Mouse (Mus musculus): ENCODE measurements around the gene Ltb. TPM values are rescaled to one million over a fixed set of nuclear protein-coding genes. Genes with fewer than 3 reads are reported as not detected.

Ltb gene
- polyA plus RNA-seq, 1 experiment = 0.34 TPM

GRCm38 (mm10) chr17:35161421-35161820 lies 32.8 kb upstream of the Ltb start:
- no peak for TF ChIP-seq POLR2A (IDR thresholded peaks at IDR 0.05; ENCODE audit: borderline replicate concordance, insufficient read depth, low read length)
- TF ChIP-seq CTCF (IDR thresholded peaks at IDR 0.05; ENCODE audit: borderline replicate concordance, insufficient read depth, low read depth, low read length) = no peak
- WGBS = 25% methylated on average over 11 of the region's 11 CpGs

GRCm38 (mm10) chr17:35162121-35162520 lies 32.1 kb upstream of the Ltb start:
- no peaks in the 10 kb centered on the region for H3K27me3 ChIP-seq (ENCODE audit: control insufficient read depth, insufficient read depth, low read length)
- no peak for TF ChIP-seq POLR2A (IDR thresholded peaks at IDR 0.05; ENCODE audit: borderline replicate concordance, insufficient read depth, low read length)
- TF ChIP-seq CTCF (IDR thresholded peaks at IDR 0.05; ENCODE audit: borderline replicate concordance, insufficient read depth, low read depth, low read length) = no peak
- no peak overlapping the region for H3K4me3 ChIP-seq (replicated peaks; ENCODE audit: insufficient read depth, low read depth, low read length)
- H3K27ac ChIP-seq (ENCODE audit: insufficient read depth, low read length) = no peak overlapping the region
- 39% methylated on average over 14 of the region's 14 CpGs for WGBS
- H3K4me1 ChIP-seq (ENCODE audit: control insufficient read depth, insufficient read depth, low read length) = peaks cover 13% of the 10 kb centered on the region; the same call in 1 of the 2 replicates
- DNase-seq = no peak

More at GRCm38 (mm10) chr17:35161421-35161820, 32.8 kb upstream of the Ltb start:
- peaks cover 13% of the 10 kb centered on the region; the same call in 1 of the 2 replicates for H3K4me1 ChIP-seq (ENCODE audit: control insufficient read depth, insufficient read depth, low read length)
- H3K4me3 ChIP-seq (replicated peaks; ENCODE audit: insufficient read depth, low read depth, low read length) = no peak overlapping the region
- no peak for DNase-seq
- no peak overlapping the region for H3K27ac ChIP-seq (ENCODE audit: insufficient read depth, low read length)
- no peaks in the 10 kb centered on the region for H3K27me3 ChIP-seq (ENCODE audit: control insufficient read depth, insufficient read depth, low read length)

- no peak overlapping the region for H3K27ac ChIP-seq (ENCODE audit: insufficient read depth, low read length)
These were observed 31.5 kb upstream of the Ltb start for GRCm38 (mm10) chr17:35162730-35163129.

GRCm38 (mm10) chr17:35163326-35164081 lies 30.7 kb upstream of the Ltb start:
- DNase-seq = no peak
- 2% methylated on average over 8 of the region's 8 CpGs for WGBS
- peaks cover 13% of the 10 kb centered on the region; the same call in 1 of the 2 replicates for H3K4me1 ChIP-seq (ENCODE audit: control insufficient read depth, insufficient read depth, low read length)
- TF ChIP-seq CTCF (IDR thresholded peaks at IDR 0.05; ENCODE audit: borderline replicate concordance, insufficient read depth, low read depth, low read length) = no peak
- no peak for TF ChIP-seq POLR2A (IDR thresholded peaks at IDR 0.05; ENCODE audit: borderline replicate concordance, insufficient read depth, low read length)
- no peaks in the 10 kb centered on the region for H3K27me3 ChIP-seq (ENCODE audit: control insufficient read depth, insufficient read depth, low read length)
- peak overlapping the region; percentile 98 for H3K4me3 ChIP-seq (replicated peaks; ENCODE audit: insufficient read depth, low read depth, low read length)
- H3K27ac ChIP-seq (ENCODE audit: insufficient read depth, low read length) = peak overlapping the region; percentile 82; the same call in 1 of the 2 replicates

More at GRCm38 (mm10) chr17:35162730-35163129, 31.5 kb upstream of the Ltb start:
- H3K4me1 ChIP-seq (ENCODE audit: control insufficient read depth, insufficient read depth, low read length) = peaks cover 13% of the 10 kb centered on the region; the same call in 1 of the 2 replicates
- TF ChIP-seq POLR2A (IDR thresholded peaks at IDR 0.05; ENCODE audit: borderline replicate concordance, insufficient read depth, low read length) = no peak
- no peak for TF ChIP-seq CTCF (IDR thresholded peaks at IDR 0.05; ENCODE audit: borderline replicate concordance, insufficient read depth, low read depth, low read length)
- 2% methylated on average over 12 of the region's 12 CpGs for WGBS
- DNase-seq = peak in 1 of 2 experiments; percentile 50
- peak overlapping the region; percentile 30 for H3K4me3 ChIP-seq (replicated peaks; ENCODE audit: insufficient read depth, low read depth, low read length)
- H3K27me3 ChIP-seq (ENCODE audit: control insufficient read depth, insufficient read depth, low read length) = no peaks in the 10 kb centered on the region

GRCm38 (mm10) chr17:35164218-35164567 lies 30.0 kb upstream of the Ltb start:
- H3K4me3 ChIP-seq (replicated peaks; ENCODE audit: insufficient read depth, low read depth, low read length) = peak overlapping the region; percentile 98
- DNase-seq = no peak
- H3K27ac ChIP-seq (ENCODE audit: insufficient read depth, low read length) = peak overlapping the region; percentile 82
- WGBS = 0% methylated on average over 28 of the region's 28 CpGs
- peaks cover 13% of the 10 kb centered on the region; the same call in 1 of the 2 replicates for H3K4me1 ChIP-seq (ENCODE audit: control insufficient read depth, insufficient read depth, low read length)
- TF ChIP-seq CTCF (IDR thresholded peaks at IDR 0.05; ENCODE audit: borderline replicate concordance, insufficient read depth, low read depth, low read length) (no peak), POLR2A (IDR thresholded peaks at IDR 0.05; ENCODE audit: borderline replicate concordance, insufficient read depth, low read length) (no peak)
- no peaks in the 10 kb centered on the region for H3K27me3 ChIP-seq (ENCODE audit: control insufficient read depth, insufficient read depth, low read length)

GRCm38 (mm10) chr17:35164568-35165450 lies 29.4 kb upstream of the Ltb start, which contains the start of gene Prrc2a:
Prrc2a (minus strand) TSS chr17:35164897.
- H3K4me3 ChIP-seq (replicated peaks; ENCODE audit: insufficient read depth, low read depth, low read length) = peak within 1 kb of the TSS; percentile 98
- no peaks in the 10 kb centered on the region for H3K27me3 ChIP-seq (ENCODE audit: control insufficient read depth, insufficient read depth, low read length)
- DNase-seq = peak; percentile 99
- H3K27ac ChIP-seq (ENCODE audit: insufficient read depth, low read length) = peak within 1 kb of the TSS; percentile 82
- H3K4me1 ChIP-seq (ENCODE audit: control insufficient read depth, insufficient read depth, low read length) = peaks cover 13% of the 10 kb centered on the region; the same call in 1 of the 2 replicates
- TF ChIP-seq CTCF (IDR thresholded peaks at IDR 0.05; ENCODE audit: borderline replicate concordance, insufficient read depth, low read depth, low read length) = no peak
- peak; percentile 98 for TF ChIP-seq POLR2A (IDR thresholded peaks at IDR 0.05; ENCODE audit: borderline replicate concordance, insufficient read depth, low read length)
- WGBS = under 1% methylated on average over 86 of the region's 89 CpGs

- Histone ChIP-seq H3K27me3 (ENCODE audit: control insufficient read depth, insufficient read depth, low read length) (no peaks in the 10 kb centered on the region), H3K4me1 (ENCODE audit: control insufficient read depth, insufficient read depth, low read length) (peaks cover 13% of the 10 kb centered on the region; the same call in 1 of the 2 replicates), H3K27ac (ENCODE audit: insufficient read depth, low read length) (no peak overlapping the region), H3K4me3 (replicated peaks; ENCODE audit: insufficient read depth, low read depth, low read length) (peak overlapping the region; percentile 65)
- 17% methylated on average over 12 of the region's 12 CpGs for WGBS
- no peak for TF ChIP-seq POLR2A (IDR thresholded peaks at IDR 0.05; ENCODE audit: borderline replicate concordance, insufficient read depth, low read length)
- TF ChIP-seq CTCF (IDR thresholded peaks at IDR 0.05; ENCODE audit: borderline replicate concordance, insufficient read depth, low read depth, low read length) = no peak
- no peak for DNase-seq
These were observed 28.6 kb upstream of the Ltb start for GRCm38 (mm10) chr17:35165451-35166155.
